Mouse (Mus musculus) liver, postnatal 0 days (tissue): ENCODE data around the gene Vps36.

Experiments
- CTCF ChIP-seq: sonication (generic); IDR thresholded peaks from 2 replicates; pipeline ENCODE4 v1.5.1; 2016; ENCODE audit warnings: antibody characterized with exemption, low read depth
- EP300 ChIP-seq: IDR thresholded peaks from 2 replicates; pipeline ENCODE4 v1.6.1; 2016; ENCODE audit warnings: antibody characterized with exemption, low read depth, mild to moderate bottlenecking

GRCm38 (mm10) chr8:22214826-22215225 is 22.2 kb downstream of the Vps36 start:
- TF ChIP-seq CTCF (no peak), EP300 (no peak)
